Mouse (Mus musculus) myocyte (in vitro differentiated cells): ENCODE data around the gene Ramac.

Experiments used
- E2F4 ChIP-seq: IDR thresholded peaks from one replicate; pipeline ENCODE4 v1.6.1; 2011; ENCODE audit warnings: mild to moderate bottlenecking, control low read depth, moderate library complexity; ENCODE audit not compliant: insufficient read depth
- MAX ChIP-seq: IDR thresholded peaks from one replicate; pipeline ENCODE4 v1.6.1; 2011; ENCODE audit warnings: low read depth, mild to moderate bottlenecking, control low read depth
- MYOG ChIP-seq, 3 experiments: IDR thresholded peaks; one replicate each; pipeline ENCODE4 v1.6.1; 2011; ENCODE audit warnings: control low read depth in 2 of 3, low read depth in 2 of 3, mild to moderate bottlenecking in 2 of 3; ENCODE audit not compliant: insufficient read length in 2 of 3, control insufficient read depth in 1 of 3, insufficient read depth in 1 of 3
- POLR2A ChIP-seq: IDR thresholded peaks from one replicate; pipeline ENCODE4 v1.6.1; 2011; ENCODE audit warnings: low read depth, mild to moderate bottlenecking, control low read depth, moderate library complexity; ENCODE audit not compliant: insufficient read length
- TCF12 ChIP-seq: IDR thresholded peaks from one replicate; pipeline ENCODE4 v1.6.1; 2011; ENCODE audit warnings: mild to moderate bottlenecking, control low read depth; ENCODE audit not compliant: poor library complexity, insufficient read depth, severe bottlenecking
- TCF3 ChIP-seq: IDR thresholded peaks from one replicate; pipeline ENCODE4 v1.6.1; 2011; ENCODE audit warnings: low read depth, control low read depth; ENCODE audit not compliant: insufficient read length

DNA sequence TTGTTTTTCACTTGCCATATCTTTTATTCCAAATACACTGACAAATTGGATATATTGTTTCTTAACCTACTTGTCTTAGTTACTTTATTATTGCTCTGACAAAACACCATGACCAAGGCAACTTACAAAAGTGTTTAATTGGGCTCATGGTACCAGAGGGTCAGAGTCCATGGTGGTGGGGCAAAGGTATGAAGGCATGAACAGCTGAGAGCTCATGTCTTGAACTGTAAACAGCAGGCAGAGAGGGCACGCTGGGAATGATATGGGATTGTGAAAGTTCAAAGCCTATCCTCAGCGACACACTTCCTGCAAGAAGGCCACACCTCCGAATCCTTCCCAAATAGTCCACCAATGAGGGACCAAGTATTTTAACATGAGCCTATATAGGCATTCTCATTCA is 14.8 kb upstream of the Ramac start:
- no peak for TF ChIP-seq E2F4
- no peak for TF ChIP-seq TCF3
- no peak for TF ChIP-seq MAX
- TF ChIP-seq POLR2A, result no peak
- TF ChIP-seq TCF12, result no peak
- no peak for TF ChIP-seq MYOG (IDR thresholded peaks at IDR 0.05; ENCODE audit: control insufficient read depth in 1 of 3, insufficient read depth in 1 of 3, insufficient read length in 2 of 3, low read depth in 2 of 3)
